In the genomic region with DNA sequence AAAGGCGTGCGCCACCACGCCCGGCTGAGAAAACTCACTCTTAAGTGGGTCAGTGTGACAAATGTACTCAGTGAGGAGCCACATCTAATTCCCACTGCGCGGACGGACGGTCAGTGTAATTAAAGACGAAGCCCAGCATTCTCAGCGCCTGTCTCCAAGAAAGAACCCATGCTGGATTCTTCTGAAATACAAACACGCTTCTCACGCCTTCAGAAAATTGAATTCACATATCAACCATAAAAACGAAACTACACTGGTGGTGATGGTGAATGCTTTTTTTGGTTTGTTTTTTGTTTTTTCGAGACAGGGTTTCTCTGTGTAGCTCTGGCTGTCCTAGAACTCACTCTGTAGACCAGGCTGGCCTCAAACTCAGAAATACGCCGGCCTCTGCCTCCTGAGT, we compare ENCODE assay signal across 22 mouse cellular contexts. TPM values are rescaled to one million over a fixed set of nuclear protein-coding genes. Genes with fewer than 3 reads are reported as not detected.
DNase-seq lines count a peak whose midpoint lies in the region; ATAC-seq and TF ChIP-seq lines count a peak whose summit lies in the region.
"Had no signal": no experiment of that assay in that cellular context is flagged by ENCODE, and none has a peak within 500 bp of the region (broad histone marks: within the 10 kb centered on the region; RNA-seq: fewer than 3 reads in every experiment).

No protein-coding gene starts in this region.

- no peak for TF ChIP-seq POLR2A in testis, adult 2 months (IDR thresholded peaks at IDR 0.05; ENCODE audit: control insufficient read depth, low read depth, low read length)
- TF ChIP-seq POLR2A in MEL (IDR thresholded peaks at IDR 0.05; ENCODE audit: control insufficient read depth in 1 of 2, insufficient read depth in 1 of 2, low read depth in 1 of 2, low read length in 2 of 2, poor library complexity in 1 of 2) = 0 out of 4 replicates have a peak, but pooled peaks of 1 of the 2 experiments have one; percentile 9
- TF ChIP-seq POLR2A in cerebellum, adult 2 months (IDR thresholded peaks at IDR 0.05; ENCODE audit: borderline replicate concordance, insufficient read depth, low read length) = no peak

- H3K4me2 ChIP-seq in forebrain, postnatal 0 days (ENCODE audit: low read depth) = no peak overlapping the region
- H3K4me2 ChIP-seq: embryonic facial prominence, embryonic 12.5 days; forebrain, embryonic 13.5 days; forebrain, embryonic 15.5 days had no signal

- peaks cover 6% of the 10 kb centered on the region for H3K4me1 ChIP-seq in testis, adult 2 months (ENCODE audit: control insufficient read depth, insufficient read depth, low read length)
- 0 out of 4 replicates have a peak, but pooled peaks cover 0 to 9% of the 10 kb centered on the region in 2 experiments for H3K4me1 ChIP-seq in MEL (ENCODE audit: control insufficient read depth in 1 of 2, insufficient read depth in 2 of 2, low read length in 2 of 2)
- H3K4me1 ChIP-seq in forebrain, postnatal 0 days (ENCODE audit: insufficient read depth) = no peaks in the 10 kb centered on the region
- no peaks in the 10 kb centered on the region for H3K4me1 ChIP-seq in cerebellum, adult 2 months (ENCODE audit: control insufficient read depth, insufficient read depth, low read length)
- H3K4me1 ChIP-seq: embryonic facial prominence, embryonic 12.5 days; forebrain, embryonic 15.5 days had no signal

- TF ChIP-seq RAD21 in MEL (IDR thresholded peaks at IDR 0.05; ENCODE audit: low read depth, low read length) = no peak

- H3K79me2 ChIP-seq in MEL (ENCODE audit: control insufficient read depth, insufficient read depth, low read length, poor library complexity) = no peaks in the 10 kb centered on the region; the same call in 1 of the 2 replicates

- 88% methylated on average over 16 of the region's 16 CpGs for WGBS in forebrain, postnatal 0 days
- 85% methylated on average over 16 of the region's 16 CpGs for WGBS in cerebellum, adult 2 months

- TF ChIP-seq EP300 in MEL (IDR thresholded peaks at IDR 0.05; ENCODE audit: low read depth in 1 of 2, low read length in 2 of 2) = no peak

- no peak overlapping the region for H3K27ac ChIP-seq in gastrocnemius, adult 2 months
- H3K27ac ChIP-seq in testis, adult 2 months (ENCODE audit: control insufficient read depth, insufficient read depth, low read depth, low read length) = no peak overlapping the region
- peak overlapping the region; percentile 84 for H3K27ac ChIP-seq in MEL (ENCODE audit: control insufficient read depth, low read depth, low read length)
- no peak overlapping the region for H3K27ac ChIP-seq in forebrain, postnatal 0 days (ENCODE audit: low read depth, low read length)
- H3K27ac ChIP-seq in cerebellum, adult 2 months (ENCODE audit: insufficient read depth, low read length) = no peak overlapping the region
- H3K27ac ChIP-seq: embryonic facial prominence, embryonic 10.5 days; embryonic facial prominence, embryonic 12.5 days; forebrain, embryonic 13.5 days; forebrain, embryonic 15.5 days had no signal

- peak; percentile 5 for DNase-seq in gastrocnemius, adult 2 months
- DNase-seq in gastrocnemius, adult 8-10 months (ENCODE audit: low spot score in 2 of 2) = no peak
- no peak for DNase-seq in testis, postnatal 10 days (ENCODE audit: low spot score)
- DNase-seq in MEL (ENCODE audit: low read depth, low spot score) = peak; percentile 70
- no peak for DNase-seq in forebrain, postnatal 0 days
- DNase-seq in cerebellum, adult 2 months = no peak
- DNase-seq: adrenal gland, adult 2 months; adrenal gland, postnatal 10 days; adrenal gland, postnatal 25 days; B cell, adult 2 months; cerebellum, adult 11 months; cerebellum, adult 18-20 months; cerebellum, adult 9-10 months; cerebellum, postnatal 10 days; cerebellum, postnatal 25 days had no signal

- ATAC-seq in forebrain, postnatal 0 days = no peak
- ATAC-seq: CD4-positive, CD25-positive, alpha-beta regulatory T cell, adult 4 months; forebrain, embryonic 13.5 days; forebrain, embryonic 15.5 days had no signal

- peak overlapping the region; percentile 57 for H3K9ac ChIP-seq in MEL (ENCODE audit: control insufficient read depth, low read depth, low read length, poor library complexity, severe bottlenecking)
- no peak overlapping the region for H3K9ac ChIP-seq in forebrain, postnatal 0 days
- H3K9ac ChIP-seq: embryonic facial prominence, embryonic 12.5 days; forebrain, embryonic 13.5 days; forebrain, embryonic 15.5 days had no signal

- TF ChIP-seq CTCF in gastrocnemius, adult 2 months (IDR thresholded peaks at IDR 0.05) = no peak
- no peak for TF ChIP-seq CTCF in testis, adult 2 months (IDR thresholded peaks at IDR 0.05; ENCODE audit: control insufficient read depth, insufficient read depth, insufficient replicate concordance, low read depth, low read length)
- no peak for TF ChIP-seq CTCF in MEL (IDR thresholded peaks at IDR 0.05 in 2 of 3, conservative IDR thresholded peaks at IDR 0.05 in 1 of 3; ENCODE audit: control insufficient read depth in 1 of 3, insufficient read depth in 1 of 3, low read depth in 2 of 3, low read length in 3 of 3, poor library complexity in 1 of 3, severe bottlenecking in 1 of 3)
- TF ChIP-seq CTCF in forebrain, postnatal 0 days (IDR thresholded peaks at IDR 0.05; ENCODE audit: low read depth) = no peak
- no peak for TF ChIP-seq CTCF in cerebellum, adult 2 months (IDR thresholded peaks at IDR 0.05; ENCODE audit: borderline replicate concordance, insufficient read depth, low read depth, low read length)

- no peaks in the 10 kb centered on the region for H3K9me3 ChIP-seq in MEL (replicated peaks; ENCODE audit: insufficient read depth, low read length)
- H3K9me3 ChIP-seq in forebrain, postnatal 0 days (ENCODE audit: low read length) = no peaks in the 10 kb centered on the region
- H3K9me3 ChIP-seq: embryonic facial prominence, embryonic 10.5 days; embryonic facial prominence, embryonic 12.5 days; forebrain, embryonic 13.5 days; forebrain, embryonic 15.5 days; G1E had no signal

- no peaks in the 10 kb centered on the region for H3K27me3 ChIP-seq in testis, adult 2 months (ENCODE audit: control insufficient read depth, insufficient read depth, low read length)
- no peaks in the 10 kb centered on the region for H3K27me3 ChIP-seq in MEL (ENCODE audit: control insufficient read depth in 1 of 2, insufficient read depth in 2 of 2, low read length in 2 of 2)
- H3K27me3 ChIP-seq in forebrain, postnatal 0 days (ENCODE audit: insufficient read depth, low read length) = no peaks in the 10 kb centered on the region
- no peaks in the 10 kb centered on the region for H3K27me3 ChIP-seq in cerebellum, adult 2 months (ENCODE audit: control insufficient read depth, insufficient read depth, low read length)

- no peak overlapping the region for H3K4me3 ChIP-seq in gastrocnemius, adult 2 months
- peak overlapping the region; percentile 39 for H3K4me3 ChIP-seq in testis, adult 2 months (ENCODE audit: control insufficient read depth, low read depth, low read length)
- H3K4me3 ChIP-seq in MEL (ENCODE audit: control insufficient read depth in 1 of 2, insufficient read depth in 1 of 2, low read depth in 2 of 2, low read length in 2 of 2) = peak overlapping the region; percentile 49 to 90
- no peak overlapping the region for H3K4me3 ChIP-seq in forebrain, postnatal 0 days (ENCODE audit: low read depth, low read length)
- H3K4me3 ChIP-seq in cerebellum, adult 2 months (replicated peaks; ENCODE audit: insufficient read depth, low read depth, low read length) = no peak overlapping the region
- H3K4me3 ChIP-seq: embryonic facial prominence, embryonic 10.5 days; embryonic facial prominence, embryonic 12.5 days; forebrain, embryonic 13.5 days; forebrain, embryonic 15.5 days had no signal

- intact Hi-C loops in gastrocnemius, adult 2 months (cut with DNase I) = loop anchor here (10.0 kb wide), 2 partner anchors 295 to 765 kb away; a partner anchor contains a TSS

- H3K36me3 ChIP-seq in testis, adult 2 months (ENCODE audit: control insufficient read depth, insufficient read depth, low read length) = no peaks in the 10 kb centered on the region
- peaks cover 0 to 2% of the 10 kb centered on the region in 2 experiments; a peak in 1 of 4 replicates for H3K36me3 ChIP-seq in MEL (ENCODE audit: control insufficient read depth in 1 of 2, insufficient read depth in 2 of 2, low read length in 2 of 2)
- H3K36me3 ChIP-seq in forebrain, postnatal 0 days (ENCODE audit: insufficient read depth) = no peaks in the 10 kb centered on the region
- H3K36me3 ChIP-seq: embryonic facial prominence, embryonic 10.5 days; embryonic facial prominence, embryonic 12.5 days; forebrain, embryonic 15.5 days; G1E had no signal

TF ChIP-seq in MEL, 35 proteins besides CTCF, POLR2A, EP300 and RAD21:
- TF ChIP-seq UBTF (IDR thresholded peaks at IDR 0.05; ENCODE audit: borderline replicate concordance, insufficient read depth, low read depth, low read length) (no peak), SIN3A (IDR thresholded peaks at IDR 0.05; ENCODE audit: low read length) (no peak), ZNF384 (IDR thresholded peaks at IDR 0.05; ENCODE audit: low read depth, low read length) (peak; percentile 80)

RNA-seq across cellular contexts. Expression of a gene that starts 31.0 kb away (rescaled TPM):
- 10 to 100 TPM; 18.9 to 19.6 TPM for total RNA-seq in gastrocnemius, adult 2 months (2021)
- 10 to 100 TPM; 19.1 to 26.4 (median 20.8) TPM for total RNA-seq in gastrocnemius, adult 8-10 months (2022)
- 44.0 and 47.8 TPM in 2 replicates for polyA plus RNA-seq in testis, adult 2 months (2012; rRNA removed)
- 2.9 and 3.7 TPM in 2 replicates for total RNA-seq in MEL (2012; rRNA removed)
- polyA plus RNA-seq in MEL (2012; ENCODE audit: insufficient read depth in 1 of 2, insufficient read length in 2 of 2, low read depth in 1 of 2, low replicate concordance in 2 of 2, missing spikeins in 1 of 2) = 10 to 100 TPM in 1 of 2 experiments, not detected in 1; 11.1 TPM
- total RNA-seq in forebrain, postnatal 0 days (2014; rRNA removed) = 6.4 and 11.1 TPM in 2 replicates
- polyA plus RNA-seq in forebrain, postnatal 0 days (2015; fragmentation: Nextera tagmentation; extraction: Ambion mirVana) = 2.4 and 3.1 TPM in 2 replicates
- 89.6 and 96.3 TPM in 2 replicates for polyA plus RNA-seq in cerebellum, adult 2 months (2012; rRNA removed)

RNA-seq across cellular contexts. Expression of a gene that starts 48.5 kb away (rescaled TPM):
- total RNA-seq in gastrocnemius, adult 2 months (2021) = 1 to 10 TPM; 2.4 to 2.6 TPM
- 1 to 10 TPM; 1.4 to 2.4 (median 2.0) TPM for total RNA-seq in gastrocnemius, adult 8-10 months (2022)
- polyA plus RNA-seq in testis, adult 2 months (2012; rRNA removed) = 10.8 and 11.1 TPM in 2 replicates
- total RNA-seq in MEL (2012; rRNA removed) = 17.2 and 22.2 TPM in 2 replicates
- polyA plus RNA-seq in MEL (2012; ENCODE audit: insufficient read depth in 1 of 2, insufficient read length in 2 of 2, low read depth in 1 of 2, low replicate concordance in 2 of 2, missing spikeins in 1 of 2) = 10 to 100 TPM in 1 of 2 experiments, not detected in 1; 38.6 TPM
- total RNA-seq in forebrain, postnatal 0 days (2014; rRNA removed) = 4.0 and 5.3 TPM in 2 replicates
- 3.1 and 3.6 TPM in 2 replicates for polyA plus RNA-seq in forebrain, postnatal 0 days (2015; fragmentation: Nextera tagmentation; extraction: Ambion mirVana)
- polyA plus RNA-seq in cerebellum, adult 2 months (2012; rRNA removed) = 3.3 and 3.6 TPM in 2 replicates

Comparison
In these comparisons a context has a peak if more than half of its experiments do, and no peak if none do; other contexts are left out.
1. DNase-seq: peak in gastrocnemius, adult 2 months (single experiment) and MEL (single experiment); none in gastrocnemius, adult 8-10 months (0 of 2), testis, postnatal 10 days (single experiment), forebrain, postnatal 0 days (single experiment) and cerebellum, adult 2 months (0 of 2).
2. H3K4me3 ChIP-seq: peak in testis, adult 2 months (single experiment) and MEL (2 of 2); none in gastrocnemius, adult 2 months (single experiment), forebrain, postnatal 0 days (single experiment) and cerebellum, adult 2 months (single experiment).